Mouse (Mus musculus): ENCODE measurements around the gene Smim8. TPM values are rescaled to one million over a fixed set of nuclear protein-coding genes. Genes with fewer than 3 reads are reported as not detected.
A peak's percentile ranks its signal among the peaks of the same experiment; 100 is the strongest.
"Not testable (repeated sequence)": the region's sequence is repeated elsewhere in the genome, so short reads cannot be mapped to it uniquely, and the experiment has no call there.

Smim8 gene
- polyA plus RNA-seq, 1 experiment from 2014 or later: 56.2 TPM

DNA sequence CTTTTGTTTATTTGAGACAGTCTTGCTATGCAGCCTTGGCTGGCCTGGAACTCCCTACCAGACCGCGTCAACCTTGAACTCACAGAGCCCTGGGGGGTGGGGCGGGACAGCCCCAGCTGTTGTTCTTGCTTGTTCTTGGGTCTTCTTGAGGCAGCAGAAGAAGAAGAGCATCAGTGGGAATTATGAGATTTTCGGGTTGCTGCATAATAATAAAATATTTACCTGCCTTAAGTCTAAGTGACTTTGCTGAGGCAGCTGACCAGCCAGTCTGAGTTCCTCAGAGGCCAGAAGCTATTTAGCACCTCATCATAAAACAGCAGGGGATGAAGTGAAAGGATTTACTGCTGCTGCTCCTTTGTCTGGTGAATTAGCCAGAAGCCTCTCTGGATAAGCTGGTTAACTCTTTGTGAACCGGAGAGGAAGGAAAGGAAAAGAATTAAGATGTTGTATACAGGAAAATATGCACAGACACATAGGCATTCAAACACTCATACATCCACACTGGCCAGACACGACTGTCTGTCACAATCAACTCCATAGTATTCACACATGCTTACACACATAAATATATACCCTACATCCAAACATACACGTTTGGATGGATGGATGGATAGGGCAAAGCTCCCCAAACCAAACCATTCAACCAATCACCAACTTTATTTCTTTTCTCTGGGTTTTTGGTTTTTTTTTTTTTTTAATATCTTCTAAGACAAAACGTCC lies 6.4 kb downstream of the Smim8 start:
- WGBS: 6% methylated on average over 8 of the region's 8 CpGs
- ATAC-seq: no peak
- no peak overlapping the region for H3K4me2 ChIP-seq

DNA sequence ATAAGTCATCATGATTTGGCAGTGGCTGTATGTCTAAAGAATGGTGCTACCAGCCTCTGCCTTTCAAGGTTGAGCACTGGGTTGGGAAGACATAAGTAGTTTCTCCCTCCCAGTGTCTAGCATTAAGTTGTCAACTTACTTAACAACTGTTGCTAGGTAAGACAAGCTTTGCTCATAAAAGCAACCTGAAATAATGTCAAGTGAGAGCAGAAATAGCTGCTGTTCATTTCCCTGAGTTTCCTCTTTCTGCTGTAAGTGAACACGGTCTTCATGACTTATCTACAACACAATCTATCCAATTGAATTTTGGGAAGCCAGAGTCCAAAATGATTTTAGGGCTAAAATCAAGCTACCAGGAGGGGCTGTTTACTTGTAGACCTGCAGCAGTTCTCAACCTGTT lies 22.1 kb downstream of the Smim8 start, which contains the start of gene Gm136:
Gene Gm136 (minus strand): TSS at position 101 of the 400 bp plus-strand sequence.
- H3K4me3 ChIP-seq: no peak within 1 kb of the TSS
- no peaks in the 10 kb centered on the region for H3K27me3 ChIP-seq
- no peak within 1 kb of the TSS for H3K9ac ChIP-seq
- 88% methylated on average over 1 of the region's 1 CpGs for WGBS
- H3K9me3 ChIP-seq (replicated peaks): no peaks in the 10 kb centered on the region
- ATAC-seq: no peak
- no peaks in the 10 kb centered on the region for H3K4me1 ChIP-seq
- no peaks in the 10 kb centered on the region for H3K36me3 ChIP-seq (ENCODE audit: poor library complexity, severe bottlenecking)
- no peak within 1 kb of the TSS for H3K4me2 ChIP-seq
- H3K27ac ChIP-seq: no peak within 1 kb of the TSS

More for the DNA sequence above, 6.4 kb downstream of the Smim8 start:
- Histone ChIP-seq H3K4me1 (0 out of 2 replicates have a peak, but pooled peaks cover 6% of the 10 kb centered on the region), H3K4me3 (no peak overlapping the region), H3K27ac (no peak overlapping the region), H3K9me3 (replicated peaks) (no peaks in the 10 kb centered on the region), H3K9ac (no peak overlapping the region), H3K27me3 (no peaks in the 10 kb centered on the region), H3K36me3 (ENCODE audit: poor library complexity, severe bottlenecking) (peaks cover 12% of the 10 kb centered on the region)

DNA sequence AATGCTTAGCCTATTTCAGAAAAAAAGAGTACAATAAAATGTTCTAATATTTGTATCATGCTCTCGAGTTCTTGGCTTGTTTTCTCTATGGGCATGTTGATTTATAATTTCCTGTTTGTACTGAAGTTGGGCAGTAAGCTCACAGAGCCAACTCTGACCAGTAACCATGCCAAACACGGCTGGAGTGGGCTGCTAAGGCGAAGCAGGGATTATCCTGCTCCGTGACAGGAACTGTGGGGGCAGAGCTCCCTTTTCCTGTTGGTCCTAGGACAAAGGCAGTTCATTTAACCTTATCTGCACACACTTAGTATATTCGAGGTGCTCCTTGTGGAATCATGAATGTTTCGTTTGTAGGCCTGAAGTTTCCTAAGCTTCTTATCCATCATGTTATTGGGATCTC lies 29.0 kb downstream of the Smim8 start:
- Histone ChIP-seq H3K27me3 (no peaks in the 10 kb centered on the region), H3K36me3 (ENCODE audit: poor library complexity, severe bottlenecking) (no peaks in the 10 kb centered on the region), H3K27ac (no peak overlapping the region), H3K9me3 (replicated peaks) (no peaks in the 10 kb centered on the region), H3K9ac (no peak overlapping the region), H3K4me3 (no peak overlapping the region), H3K4me2 (no peak overlapping the region), H3K4me1 (no peaks in the 10 kb centered on the region)
- ATAC-seq: no peak
- 65% methylated on average over 6 of the region's 6 CpGs for WGBS

DNA sequence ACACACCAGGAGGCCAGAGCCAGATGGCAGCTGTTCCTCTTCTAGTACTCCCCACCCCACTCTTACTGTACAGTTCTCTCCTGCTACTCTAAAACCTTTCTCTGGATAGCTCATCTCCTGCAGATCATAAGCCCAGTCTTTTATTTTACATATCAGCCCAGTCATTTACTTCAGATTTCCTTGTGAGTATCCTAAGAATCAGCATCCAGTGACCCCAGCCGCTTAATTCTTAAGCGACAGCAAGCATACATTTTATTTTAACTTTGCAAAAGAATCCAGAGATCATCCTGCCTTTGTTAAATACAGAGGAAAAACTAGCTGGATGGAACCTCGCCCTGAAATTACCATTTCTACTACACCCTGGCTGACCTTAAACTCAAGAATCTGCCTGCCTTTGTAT lies 43.8 kb downstream of the Smim8 start:
- Histone ChIP-seq H3K4me3 (no peak overlapping the region), H3K36me3 (ENCODE audit: poor library complexity, severe bottlenecking) (no peaks in the 10 kb centered on the region), H3K4me1 (peaks cover 8% of the 10 kb centered on the region), H3K27me3 (peaks cover 8% of the 10 kb centered on the region), H3K9me3 (replicated peaks) (no peaks in the 10 kb centered on the region), H3K4me2 (no peak overlapping the region), H3K27ac (no peak overlapping the region), H3K9ac (no peak overlapping the region)
- WGBS: 78% methylated on average over 3 of the region's 3 CpGs
- no peak for ATAC-seq

DNA sequence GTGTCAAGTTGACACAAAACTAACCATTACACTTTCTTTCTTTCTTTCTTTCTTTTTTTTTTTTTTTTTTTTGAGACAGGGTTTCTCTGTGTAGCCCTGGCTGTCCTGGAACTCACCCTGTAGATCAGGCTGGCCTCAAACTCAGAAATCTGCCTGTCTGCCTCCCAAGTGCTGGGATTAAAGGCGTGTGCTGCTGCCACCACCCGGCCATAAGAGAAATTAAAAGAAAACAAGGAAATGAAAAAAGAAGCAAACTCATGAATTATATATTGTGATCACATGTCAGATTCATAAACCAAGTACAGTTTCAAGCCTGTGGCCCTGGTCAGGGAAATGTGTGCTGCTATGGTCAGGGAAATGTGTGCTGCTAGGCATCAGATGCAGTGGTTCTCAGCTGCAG lies 44.8 kb downstream of the Smim8 start:
- not testable (repeated sequence) for H3K4me2 ChIP-seq; H3K4me1 ChIP-seq; H3K9ac ChIP-seq; ATAC-seq; H3K36me3 ChIP-seq (ENCODE audit: poor library complexity, severe bottlenecking); H3K27ac ChIP-seq; H3K9me3 ChIP-seq (replicated peaks); H3K27me3 ChIP-seq; H3K4me3 ChIP-seq
- WGBS: 25% methylated on average over 2 of the region's 2 CpGs

DNA sequence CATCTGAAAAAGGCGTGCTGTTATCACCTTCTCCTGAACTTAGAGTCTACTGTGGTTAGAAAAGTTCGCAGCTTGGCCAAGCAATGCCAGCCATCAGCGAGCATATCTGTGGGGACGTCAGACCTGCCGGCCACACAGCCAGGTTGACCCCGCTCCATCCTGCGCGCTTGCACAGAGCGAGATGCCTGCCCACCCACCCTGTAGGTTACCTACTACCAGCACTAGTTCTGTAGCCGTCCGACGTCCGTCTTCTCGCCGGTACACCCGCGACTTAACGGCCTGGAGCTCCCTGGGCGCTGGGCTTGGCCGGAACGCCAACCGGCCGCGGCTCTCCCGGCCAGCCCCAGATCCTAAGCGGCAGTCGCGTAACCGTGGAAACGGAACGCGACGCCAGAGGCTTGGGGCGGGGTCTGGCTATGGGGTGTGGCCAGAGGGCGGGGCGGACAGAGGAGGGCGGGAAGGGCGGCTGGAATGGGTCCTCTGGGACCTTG lies 48.3 kb downstream of the Smim8 start, which contains the start of gene Cfap206:
Gene Cfap206 (minus strand): TSS at position 356 of the 491 bp plus-strand sequence.
- Histone ChIP-seq H3K4me2 (peak within 1 kb of the TSS; percentile 87), H3K4me1 (peaks cover 8% of the 10 kb centered on the region), H3K4me3 (peak within 1 kb of the TSS; percentile 53), H3K36me3 (ENCODE audit: poor library complexity, severe bottlenecking) (no peaks in the 10 kb centered on the region), H3K9me3 (replicated peaks) (no peaks in the 10 kb centered on the region), H3K27ac (no peak within 1 kb of the TSS), H3K9ac (peak within 1 kb of the TSS; percentile 65), H3K27me3 (peaks cover 8% of the 10 kb centered on the region)
- ATAC-seq: peak; percentile 97
- under 1% methylated on average over 38 of the region's 38 CpGs for WGBS

DNA sequence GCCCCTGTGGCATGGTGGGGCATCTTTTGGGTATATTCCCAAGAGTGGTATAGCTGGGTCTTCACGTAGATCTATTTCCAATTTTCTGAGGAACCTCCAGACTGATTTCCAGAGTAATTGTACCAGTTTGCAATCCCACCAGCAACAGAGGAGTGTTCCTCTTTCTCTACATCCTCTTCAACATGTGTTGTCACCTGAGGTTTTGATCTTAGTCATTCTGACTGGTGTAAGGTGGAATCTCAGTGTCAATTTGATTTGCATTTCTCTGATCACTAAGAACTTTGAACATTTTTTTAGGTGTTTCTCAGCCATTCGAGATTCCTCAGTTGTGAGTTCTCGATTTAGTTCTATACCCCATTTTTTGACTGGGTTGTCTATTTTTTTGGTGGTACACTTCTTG lies 52.5 kb downstream of the Smim8 start:
- not testable (repeated sequence) for H3K4me3 ChIP-seq; H3K4me2 ChIP-seq; H3K27me3 ChIP-seq; H3K9ac ChIP-seq; ATAC-seq; H3K27ac ChIP-seq; H3K36me3 ChIP-seq (ENCODE audit: poor library complexity, severe bottlenecking); H3K4me1 ChIP-seq; H3K9me3 ChIP-seq (replicated peaks)
- WGBS: 90% methylated on average over 3 of the region's 3 CpGs

DNA sequence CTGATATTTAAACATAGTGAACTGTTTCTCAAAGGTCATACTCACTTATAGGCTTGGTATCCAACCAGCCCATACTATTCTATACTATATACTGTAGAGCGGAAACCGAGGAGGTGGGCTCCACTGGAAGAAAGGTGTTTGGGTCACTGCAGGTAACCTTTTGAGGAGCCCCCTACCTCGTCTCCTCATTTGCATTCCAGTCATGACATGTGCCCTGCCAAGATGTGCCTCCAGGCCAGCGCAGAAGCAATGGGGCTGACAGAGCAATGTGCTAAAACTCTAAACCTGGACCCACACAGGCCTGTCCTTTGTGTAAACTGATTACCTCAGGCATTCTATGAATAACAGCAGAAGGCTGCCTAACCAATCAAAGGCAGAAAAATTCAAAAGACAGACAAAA lies 53.9 kb downstream of the Smim8 start:
- no peak overlapping the region for H3K9ac ChIP-seq
- H3K9me3 ChIP-seq (replicated peaks): no peaks in the 10 kb centered on the region; the same call in 1 of the 2 replicates
- ATAC-seq: no peak
- no peaks in the 10 kb centered on the region; the same call in 1 of the 2 replicates for H3K27me3 ChIP-seq
- H3K4me1 ChIP-seq: no peaks in the 10 kb centered on the region
- H3K4me2 ChIP-seq: no peak overlapping the region
- no peaks in the 10 kb centered on the region for H3K36me3 ChIP-seq (ENCODE audit: poor library complexity, severe bottlenecking)
- no peak overlapping the region for H3K27ac ChIP-seq
- no peak overlapping the region for H3K4me3 ChIP-seq
- WGBS: 58% methylated on average over 4 of the region's 4 CpGs

DNA sequence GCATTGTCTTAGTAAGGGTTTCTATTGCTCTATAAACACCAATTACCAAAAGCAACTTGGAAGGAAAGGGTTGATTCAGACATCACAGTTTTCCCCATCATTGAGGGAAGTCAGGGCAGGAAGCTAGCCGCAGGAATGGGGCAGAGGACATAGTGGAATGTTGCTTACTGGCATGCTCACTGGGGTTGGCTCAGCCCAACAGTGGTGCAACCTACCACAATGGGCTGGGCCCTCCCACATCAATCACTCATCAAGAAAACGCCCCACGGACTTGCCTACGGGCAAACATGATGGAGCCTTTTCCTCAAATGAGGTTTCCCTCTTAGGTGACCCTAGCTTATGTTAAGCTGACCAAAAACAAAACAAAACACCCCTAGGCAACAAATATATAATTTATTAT lies 55.0 kb downstream of the Smim8 start:
- Histone ChIP-seq H3K36me3 (ENCODE audit: poor library complexity, severe bottlenecking) (no peaks in the 10 kb centered on the region), H3K4me1 (no peaks in the 10 kb centered on the region), H3K9ac (no peak overlapping the region), H3K27ac (no peak overlapping the region), H3K4me3 (no peak overlapping the region), H3K4me2 (no peak overlapping the region), H3K9me3 (replicated peaks) (no peaks in the 10 kb centered on the region; the same call in 1 of the 2 replicates), H3K27me3 (no peaks in the 10 kb centered on the region; the same call in 1 of the 2 replicates)
- WGBS: 80% methylated on average over 4 of the region's 4 CpGs
- ATAC-seq: no peak

DNA sequence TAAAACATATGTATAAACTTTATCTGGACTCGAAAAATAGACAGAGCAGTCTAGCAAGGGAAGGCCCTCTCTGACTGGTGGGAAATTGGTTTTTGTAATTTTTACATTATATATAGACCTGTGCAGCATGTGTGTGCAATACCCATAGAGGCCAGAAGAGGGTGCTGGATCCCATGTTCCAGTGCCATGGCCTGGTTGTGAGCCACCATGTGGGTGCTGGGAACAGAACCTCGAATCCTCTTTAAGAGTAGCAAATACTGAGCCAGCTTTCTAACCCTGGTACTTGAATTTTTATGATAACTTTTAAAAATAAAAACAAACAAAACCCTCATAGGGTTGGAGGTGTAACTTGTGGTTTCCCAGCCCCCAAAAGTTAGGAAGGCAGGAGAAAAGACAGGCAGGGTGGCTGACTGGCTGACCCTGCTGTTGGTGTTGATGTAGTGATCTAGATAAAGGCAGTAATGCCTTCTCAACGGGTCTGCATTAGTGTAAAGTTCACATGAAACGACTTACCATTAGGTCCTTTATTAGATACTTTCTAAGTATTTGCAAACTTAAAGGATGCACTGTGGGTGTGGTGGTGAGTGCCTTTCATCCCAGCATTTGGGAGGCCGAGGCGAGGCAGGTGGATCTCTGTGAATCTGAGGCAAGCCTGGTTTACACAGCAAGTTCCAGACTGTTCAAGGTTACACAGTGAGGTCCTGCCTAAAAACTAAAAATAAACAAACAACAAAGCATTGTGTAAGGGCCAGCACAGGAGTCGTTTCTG lies 57.9 kb downstream of the Smim8 start:
- Histone ChIP-seq H3K36me3 (ENCODE audit: poor library complexity, severe bottlenecking) (no peaks in the 10 kb centered on the region), H3K4me1 (no peaks in the 10 kb centered on the region), H3K9ac (no peak overlapping the region), H3K4me3 (no peak overlapping the region), H3K4me2 (no peak overlapping the region), H3K27me3 (no peaks in the 10 kb centered on the region), H3K9me3 (replicated peaks) (no peaks in the 10 kb centered on the region; the same call in 1 of the 2 replicates), H3K27ac (no peak overlapping the region)
- ATAC-seq: no peak
- WGBS: 90% methylated on average over 7 of the region's 7 CpGs

DNA sequence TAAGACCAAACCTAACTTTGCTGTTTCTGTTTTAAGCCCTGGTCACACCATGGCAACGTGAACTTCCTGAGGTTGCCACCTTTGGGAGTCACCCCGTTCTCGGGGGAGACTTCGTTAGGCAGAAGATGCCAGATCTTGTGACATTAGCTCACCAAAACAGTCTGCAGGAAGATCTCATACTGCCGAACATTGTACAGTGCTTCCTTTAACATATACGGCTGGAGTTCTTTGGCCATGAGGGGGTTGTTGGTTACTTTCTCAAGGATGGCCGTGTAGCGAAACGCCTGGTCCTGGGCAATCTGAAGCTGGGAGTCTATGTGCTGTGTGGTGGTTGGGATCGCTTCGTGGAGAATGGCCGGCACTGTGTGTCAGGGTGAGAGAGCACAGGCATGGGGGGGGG lies 58.8 kb downstream of the Smim8 start:
- H3K4me2 ChIP-seq: no peak overlapping the region
- ATAC-seq: no peak
- H3K4me3 ChIP-seq: no peak overlapping the region
- WGBS: 98% methylated on average over 12 of the region's 12 CpGs
- H3K27ac ChIP-seq: no peak overlapping the region
- H3K9ac ChIP-seq: no peak overlapping the region
- H3K9me3 ChIP-seq (replicated peaks): no peaks in the 10 kb centered on the region; the same call in 1 of the 2 replicates
- no peaks in the 10 kb centered on the region for H3K4me1 ChIP-seq
- no peaks in the 10 kb centered on the region for H3K27me3 ChIP-seq
- H3K36me3 ChIP-seq (ENCODE audit: poor library complexity, severe bottlenecking): no peaks in the 10 kb centered on the region

All from forebrain, embryonic 13.5 days (tissue).